Mouse (Mus musculus) kidney, adult 18-20 months (tissue): Measurements from ENCODE around the gene Dpp3.
A peak's percentile ranks its signal among the peaks of the same experiment; 100 is the strongest.
"Not testable (repeated sequence)": the region's sequence is repeated elsewhere in the genome, so short reads cannot be mapped to it uniquely, and the experiment has no call there.

Experiments used
- DNase-seq: peaks from one replicate; pipeline ENCODE4 v3.0.0; 2021

The Dpp3 gene

GRCm38 (mm10) chr19:4891798-4892197 is 36.3 kb downstream of the Dpp3 start:
- no peak for DNase-seq

- DNase-seq: no peak
Measured at GRCm38 (mm10) chr19:4889791-4890190, 38.3 kb downstream of the Dpp3 start.

GRCm38 (mm10) chr19:4883961-4884360 is 44.1 kb downstream of the Dpp3 start:
- no peak for DNase-seq

- DNase-seq: no peak
Measured at GRCm38 (mm10) chr19:4879324-4879703, 48.8 kb downstream of the Dpp3 start.

- peak; percentile 96 for DNase-seq
Measured at GRCm38 (mm10) chr19:4878405-4879323, 49.4 kb downstream of the Dpp3 start, which contains the start of gene Zdhhc24. Zdhhc24 (plus strand) TSS chr19:4878668.

- peak; percentile 10 for DNase-seq
Measured at GRCm38 (mm10) chr19:4877785-4878184, 50.3 kb downstream of the Dpp3 start, which contains the start of gene Actn3. Actn3 (minus strand) TSS chr19:4877909.

- no peak for DNase-seq
Measured at GRCm38 (mm10) chr19:4876755-4877154, 51.3 kb downstream of the Dpp3 start.

- DNase-seq: no peak
Measured at GRCm38 (mm10) chr19:4876241-4876640, 51.8 kb downstream of the Dpp3 start.

- DNase-seq: not testable (repeated sequence)
Measured at GRCm38 (mm10) chr19:4874613-4875012, 53.5 kb downstream of the Dpp3 start.

GRCm38 (mm10) chr19:4865147-4865546 is 62.9 kb downstream of the Dpp3 start:
- DNase-seq: peak; percentile 23

- no peak for DNase-seq
Measured at GRCm38 (mm10) chr19:4863048-4863447, 65.0 kb downstream of the Dpp3 start.

GRCm38 (mm10) chr19:4859081-4859480 is 69.0 kb downstream of the Dpp3 start:
- no peak for DNase-seq
